Mouse (Mus musculus) testis, adult 2 months (tissue): ENCODE results near the gene Prpf6.

Experiments used
- CTCF ChIP-seq: fragments of 200-500 bp; IDR thresholded peaks from 2 replicates; pipeline ENCODE4 v1.5.1; 2012; ENCODE audit warnings: low read depth, mild to moderate bottlenecking, inconsistent platforms, low read length, moderate library complexity; ENCODE audit not compliant: control insufficient read depth, insufficient read depth, insufficient replicate concordance
- POLR2A ChIP-seq: fragments of 200-500 bp; IDR thresholded peaks from 2 replicates; pipeline ENCODE4 v1.6.1; 2012; ENCODE audit warnings: low read depth, mild to moderate bottlenecking, inconsistent platforms, low read length, moderate library complexity; ENCODE audit not compliant: control insufficient read depth

GRCm38 (mm10) chr2:181618761-181619495, 27.3 kb downstream of the Prpf6 start:
- TF ChIP-seq CTCF (no peak), POLR2A (no peak)
